Mouse (Mus musculus) lung, postnatal 0 days (tissue): ENCODE results near the gene Tnfrsf1a. TPM values are rescaled to one million over a fixed set of nuclear protein-coding genes. Genes with fewer than 3 reads are reported as not detected.

Source experiments
- ATAC-seq: fragments of 200-750 bp; cut with Nextera tagmentation; 2 replicates; pipeline ENCODE4 v1.8.0; 2017; ENCODE audit warnings: moderate library complexity
- DNase-seq: peaks from one replicate; pipeline ENCODE4 v3.0.0-alpha.2; 2016; ENCODE audit warnings: low spot score
- H3K27ac ChIP-seq: fragments of 300-500 bp; sonication (generic); 2 replicates; pipeline ENCODE4 v1.5.1; 2014; ENCODE audit warnings: antibody characterized with exemption, mild to moderate bottlenecking, low read length, mixed read lengths
- H3K27me3 ChIP-seq: fragments of 300-500 bp; sonication (generic); replicated peaks from 2 replicates; pipeline ENCODE4 v1.6.1; 2014; ENCODE audit warnings: low read length, mixed read lengths; ENCODE audit not compliant: insufficient read depth
- H3K36me3 ChIP-seq: fragments of 300-500 bp; sonication (generic); 2 replicates; pipeline ENCODE4 v1.6.1; 2014; ENCODE audit warnings: low read length, mixed read lengths; ENCODE audit not compliant: insufficient read depth
- H3K4me1 ChIP-seq: fragments of 300-500 bp; sonication (generic); 2 replicates; pipeline ENCODE4 v1.6.1; 2014; ENCODE audit warnings: antibody characterized with exemption, low read depth, low read length, mixed read lengths; ENCODE audit not compliant: insufficient read depth
- H3K4me2 ChIP-seq: fragments of 300-500 bp; sonication (generic); replicated peaks from 2 replicates; pipeline ENCODE4 v1.6.1; 2014; ENCODE audit warnings: low read depth, mild to moderate bottlenecking, low read length, moderate library complexity, mixed read lengths
- H3K4me3 ChIP-seq: fragments of 300-500 bp; sonication (generic); 2 replicates; pipeline ENCODE4 v1.5.1; 2014; ENCODE audit warnings: low read depth, low read length
- H3K9ac ChIP-seq: fragments of 300-500 bp; sonication (generic); replicated peaks from 2 replicates; pipeline ENCODE4 v1.6.1; 2014; ENCODE audit warnings: low read depth, mild to moderate bottlenecking
- H3K9me3 ChIP-seq: fragments of 300-500 bp; sonication (generic); 2 replicates; pipeline ENCODE4 v1.6.1; 2016; ENCODE audit warnings: low read length, mixed read lengths
- CTCF ChIP-seq: IDR thresholded peaks from 2 replicates; pipeline ENCODE4 v1.5.1; 2016; ENCODE audit warnings: antibody characterized with exemption, mild to moderate bottlenecking
- EP300 ChIP-seq: IDR thresholded peaks from 2 replicates; pipeline ENCODE4 v1.6.1; 2016; ENCODE audit warnings: antibody characterized with exemption, mild to moderate bottlenecking, control low read depth
- WGBS: fragments of 180-500 bp; shearing (Covaris S2); extraction: QIAGEN DNeasy Blood & Tissue Kit; methylation state at CpG from one replicate; pipeline ENCODE4 v1.1.7; 2014; 5-methylcytosine and 5-hydroxymethylcytosine counted together
- polyA plus RNA-seq: library from polyadenylated mRNA; unstranded; fragments of >200 nt; fragmentation: Nextera tagmentation; extraction: Ambion mirVana; gene quantifications from 2 replicates; pipeline ENCODE4 v1.2.1, GENCODE M21; 2015

The Tnfrsf1a gene
- polyA plus RNA-seq, 1 experiment from 2014 or later, result 108 TPM

DNA sequence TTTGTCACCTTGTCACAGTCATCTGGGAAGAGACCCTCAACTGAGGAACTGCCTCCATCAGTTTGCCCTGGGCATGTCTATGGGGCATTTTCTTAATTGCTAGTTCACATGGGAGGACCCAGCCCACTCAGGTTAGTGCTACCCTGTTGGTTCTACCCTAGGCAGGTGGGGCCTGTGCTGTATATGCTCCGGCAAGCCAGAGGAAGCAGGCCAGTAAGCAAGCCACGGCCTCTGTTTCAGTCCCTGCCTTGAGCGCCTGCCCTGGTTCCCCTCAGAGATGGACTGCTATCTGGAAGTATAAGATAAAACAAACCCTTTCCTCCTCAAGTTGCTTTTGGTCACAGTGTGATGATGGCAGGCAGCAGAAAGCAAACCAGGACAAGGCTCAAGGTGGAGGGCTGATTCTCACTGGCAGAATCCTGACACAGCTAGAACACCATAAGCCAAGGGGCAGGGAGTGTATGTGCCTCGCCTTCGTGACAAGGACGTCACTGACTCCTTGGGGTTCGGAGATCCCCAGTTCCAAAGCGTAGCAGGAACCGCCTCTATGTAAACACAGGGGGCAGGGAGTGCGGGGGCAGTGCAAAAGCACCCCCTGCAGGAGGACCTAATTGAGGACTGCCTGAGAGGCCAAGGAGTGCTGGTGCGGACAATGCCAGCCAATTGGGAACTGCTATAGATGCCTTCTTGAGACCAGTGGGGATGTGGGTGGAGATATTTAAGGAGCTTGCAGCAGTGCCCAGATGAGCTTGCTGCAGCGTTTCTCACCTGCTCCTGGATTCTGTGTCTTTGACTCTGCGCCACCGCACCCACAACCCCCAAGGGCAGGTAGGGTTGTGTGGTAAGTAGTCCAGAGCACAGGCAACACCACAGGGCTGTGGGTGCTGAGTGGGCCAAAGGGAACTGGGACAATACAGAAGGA lies 56.6 kb downstream of the Tnfrsf1a start:
- Histone ChIP-seq H3K36me3 (no peaks in the 10 kb centered on the region), H3K4me2 (no peak overlapping the region), H3K9ac (no peak overlapping the region), H3K4me3 (no peak overlapping the region), H3K27me3 (no peaks in the 10 kb centered on the region), H3K4me1 (no peaks in the 10 kb centered on the region), H3K9me3 (no peaks in the 10 kb centered on the region), H3K27ac (no peak overlapping the region)
- TF ChIP-seq EP300 (no peak), CTCF (peak; percentile 21; the same call in 1 of the 2 replicates)
- DNase-seq (no peak), ATAC-seq (no peak)
- 50% methylated on average over 14 of the region's 14 CpGs for WGBS

DNA sequence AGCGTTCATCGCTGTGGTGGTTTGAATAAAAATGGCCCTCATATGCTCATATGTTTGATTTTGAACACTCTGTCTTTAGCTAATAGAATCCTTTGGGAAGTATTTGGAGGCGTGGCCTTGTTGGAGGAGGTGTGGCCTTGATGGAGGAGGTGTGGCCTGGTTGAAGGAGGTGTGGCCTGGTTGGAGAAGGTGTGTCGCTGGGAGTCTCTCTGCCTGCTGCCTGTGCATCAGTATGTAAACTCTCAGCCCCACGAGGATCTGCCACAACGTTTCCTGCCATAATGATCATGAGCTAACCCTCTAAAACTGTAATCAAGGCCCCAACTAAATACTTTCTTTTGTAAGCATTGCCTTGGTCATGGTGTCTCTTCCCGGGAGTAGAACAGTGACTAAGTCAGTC lies 58.1 kb downstream of the Tnfrsf1a start:
- DNase-seq (no peak), ATAC-seq (no peak)
- no peaks in the 10 kb centered on the region for H3K9me3 ChIP-seq
- no peak overlapping the region for H3K27ac ChIP-seq
- H3K36me3 ChIP-seq, result no peaks in the 10 kb centered on the region
- no peak for TF ChIP-seq EP300
- no peak for TF ChIP-seq CTCF
- no peaks in the 10 kb centered on the region for H3K27me3 ChIP-seq
- H3K9ac ChIP-seq, result no peak overlapping the region
- no peak overlapping the region for H3K4me3 ChIP-seq
- no peak overlapping the region for H3K4me2 ChIP-seq
- WGBS, result 68% methylated on average over 7 of the region's 7 CpGs
- no peaks in the 10 kb centered on the region for H3K4me1 ChIP-seq

DNA sequence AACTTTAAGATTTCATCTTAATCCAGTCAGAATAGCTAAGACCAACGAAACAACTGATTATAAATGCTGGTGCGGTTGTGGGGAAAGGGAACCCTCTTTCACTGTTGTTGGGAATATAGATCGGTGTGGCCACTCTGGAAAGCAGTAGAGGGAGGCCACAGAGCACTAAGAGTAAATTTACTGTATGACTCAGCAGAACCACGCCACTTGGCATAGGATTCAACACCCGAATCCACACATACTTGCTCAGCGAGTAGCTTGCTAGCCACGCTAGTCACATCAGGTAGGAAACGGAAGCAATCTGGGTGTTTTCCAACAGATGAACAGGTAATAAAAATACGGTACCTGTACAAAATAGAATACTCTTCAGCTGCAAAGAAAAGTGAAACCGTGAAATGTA lies 58.5 kb downstream of the Tnfrsf1a start:
- H3K4me2 ChIP-seq, result no peak overlapping the region

DNA sequence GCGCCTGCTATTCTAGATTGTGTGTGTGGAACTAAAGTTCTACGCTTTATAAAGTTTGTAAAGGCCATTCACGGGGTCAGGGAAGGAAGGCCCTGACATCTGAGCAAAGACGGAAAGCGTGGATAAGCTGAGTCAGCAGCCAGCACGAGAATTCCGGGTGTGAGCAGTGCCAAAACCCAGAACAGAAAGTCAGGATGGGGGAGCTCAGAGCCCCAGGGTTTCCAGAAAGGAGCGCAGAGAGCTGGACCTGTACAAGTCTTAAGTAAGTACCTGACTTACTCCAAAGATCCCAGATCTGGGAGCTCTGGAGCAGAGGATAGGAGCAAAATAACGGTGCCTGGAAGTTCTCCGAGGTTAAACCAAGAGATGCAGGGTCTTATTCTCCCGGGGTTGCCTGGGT lies 61.4 kb downstream of the Tnfrsf1a start:
- 64% methylated on average over 11 of the region's 11 CpGs for WGBS
- Histone ChIP-seq H3K27ac (no peak overlapping the region), H3K9me3 (no peaks in the 10 kb centered on the region), H3K9ac (no peak overlapping the region), H3K27me3 (no peaks in the 10 kb centered on the region), H3K4me1 (no peaks in the 10 kb centered on the region), H3K4me3 (no peak overlapping the region), H3K4me2 (no peak overlapping the region), H3K36me3 (no peaks in the 10 kb centered on the region)
- DNase-seq, result no peak
- no peak for ATAC-seq
- TF ChIP-seq CTCF (no peak), EP300 (no peak)

More for the DNA sequence above, 58.5 kb downstream of the Tnfrsf1a start:
- H3K4me3 ChIP-seq, result no peak overlapping the region
- no peaks in the 10 kb centered on the region for H3K36me3 ChIP-seq
- DNase-seq, result no peak
- WGBS, result 80% methylated on average over 10 of the region's 10 CpGs
- H3K27me3 ChIP-seq, result no peaks in the 10 kb centered on the region
- no peak overlapping the region for H3K27ac ChIP-seq
- TF ChIP-seq EP300 (no peak), CTCF (no peak)
- no peaks in the 10 kb centered on the region for H3K4me1 ChIP-seq
- no peak overlapping the region for H3K9ac ChIP-seq
- no peak for ATAC-seq
- H3K9me3 ChIP-seq, result no peaks in the 10 kb centered on the region

DNA sequence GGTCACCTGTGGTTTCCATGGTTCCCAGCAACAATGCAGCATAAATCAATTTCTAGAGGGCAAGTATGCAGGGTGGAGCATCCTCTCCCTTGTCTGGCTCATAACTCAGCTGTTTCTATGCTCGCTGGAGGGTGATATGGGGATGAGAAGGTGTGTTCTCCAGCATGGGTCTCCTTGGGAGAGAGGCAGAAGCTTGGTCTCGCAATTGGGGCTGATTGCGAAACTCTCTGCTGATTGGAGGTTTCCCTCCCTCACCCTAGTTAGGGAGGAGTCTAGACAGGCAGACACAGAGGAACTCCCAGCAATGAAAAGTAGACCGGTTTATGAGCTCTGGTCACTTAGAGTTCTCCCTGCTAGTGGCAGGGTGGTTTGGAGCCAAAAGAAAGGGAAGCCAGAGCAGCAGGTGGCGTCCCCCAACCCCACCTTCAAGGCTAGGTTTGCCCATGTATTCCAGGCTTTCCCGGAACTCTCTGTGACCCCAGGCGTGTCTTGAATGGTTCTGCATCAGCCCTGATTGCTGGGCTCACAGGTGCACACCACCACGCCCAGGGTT lies 61.9 kb downstream of the Tnfrsf1a start:
- H3K4me2 ChIP-seq, result no peak overlapping the region
- H3K36me3 ChIP-seq, result no peaks in the 10 kb centered on the region
- peak; percentile 67 for ATAC-seq
- TF ChIP-seq CTCF, result no peak
- TF ChIP-seq EP300, result no peak
- 49% methylated on average over 8 of the region's 8 CpGs for WGBS
- DNase-seq, result peak; percentile 81
- no peak overlapping the region for H3K4me3 ChIP-seq
- no peaks in the 10 kb centered on the region for H3K27me3 ChIP-seq
- no peak overlapping the region for H3K9ac ChIP-seq
- H3K4me1 ChIP-seq, result no peaks in the 10 kb centered on the region
- H3K9me3 ChIP-seq, result no peaks in the 10 kb centered on the region
- H3K27ac ChIP-seq, result no peak overlapping the region

DNA sequence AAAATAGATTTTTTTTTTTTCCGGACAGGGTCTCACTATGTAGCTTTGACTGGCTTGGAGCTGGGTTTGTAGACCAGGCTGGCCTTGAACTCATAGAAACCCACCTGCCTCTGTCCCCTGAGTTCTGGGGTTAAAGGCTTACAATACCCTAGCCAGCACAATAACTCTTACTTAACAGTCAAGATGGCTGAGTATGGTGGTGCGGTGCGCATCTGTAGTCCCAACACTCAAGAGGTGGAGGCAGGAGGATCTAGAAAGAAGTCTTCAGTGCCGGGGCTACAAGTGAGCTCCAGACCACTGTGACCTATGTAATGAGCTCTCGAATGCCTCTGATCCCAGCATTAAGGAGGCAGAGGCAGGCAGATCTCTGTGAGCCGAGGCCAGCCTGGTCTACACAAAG lies 62.5 kb downstream of the Tnfrsf1a start:
- Histone ChIP-seq H3K36me3 (no peaks in the 10 kb centered on the region), H3K9me3 (no peaks in the 10 kb centered on the region), H3K27ac (no peak overlapping the region), H3K4me3 (no peak overlapping the region), H3K4me2 (no peak overlapping the region), H3K9ac (no peak overlapping the region), H3K27me3 (no peaks in the 10 kb centered on the region), H3K4me1 (no peaks in the 10 kb centered on the region)
- ATAC-seq (no peak), DNase-seq (no peak)
- WGBS, result 94% methylated on average over 6 of the region's 6 CpGs
- TF ChIP-seq CTCF (no peak), EP300 (no peak)

Other genes starting within 250 kb of the Tnfrsf1a start
- gene Nop2, start 217.5 kb upstream of the Tnfrsf1a start, polyA plus RNA-seq, result 16.9 and 17.7 TPM in 2 replicates
- 7.1 and 8.3 TPM in 2 replicates for gene Iffo1, start 204.1 kb upstream of the Tnfrsf1a start, polyA plus RNA-seq
- gene Gapdh, start 182.9 kb upstream of the Tnfrsf1a start, polyA plus RNA-seq, result 381 and 429 TPM in 2 replicates
- 5.9 and 7.9 TPM in 2 replicates for gene Ncapd2, start 157.7 kb upstream of the Tnfrsf1a start, polyA plus RNA-seq
- gene Mrpl51, start 157.6 kb upstream of the Tnfrsf1a start, polyA plus RNA-seq, result 151 and 154 TPM in 2 replicates
- 3.0 and 3.5 TPM in 2 replicates for gene Vamp1, start 133.8 kb upstream of the Tnfrsf1a start, polyA plus RNA-seq
- gene Tapbpl, start 117.5 kb upstream of the Tnfrsf1a start, polyA plus RNA-seq, result 14.2 and 16.9 TPM in 2 replicates
- 2.4 and 3.0 TPM in 2 replicates for gene Cd27, start 112.4 kb upstream of the Tnfrsf1a start, polyA plus RNA-seq
- not detected in 2 replicates for gene Tuba3a, start 63.3 kb upstream of the Tnfrsf1a start, polyA plus RNA-seq
- 96.7 and 100 TPM in 2 replicates for gene Ltbr, start 35.5 kb upstream of the Tnfrsf1a start, polyA plus RNA-seq
- 106 and 123 TPM in 2 replicates for gene Scnn1a, start 28.7 kb upstream of the Tnfrsf1a start, polyA plus RNA-seq
- 0.50 and 0.82 TPM in 2 replicates for gene Plekhg6, start 31.4 kb downstream of the Tnfrsf1a start, polyA plus RNA-seq
- 962 and 974 TPM in 2 replicates for gene Cd9, start 145.4 kb downstream of the Tnfrsf1a start, polyA plus RNA-seq
- gene Vwf, start 197.4 kb downstream of the Tnfrsf1a start, polyA plus RNA-seq, result 42.4 and 55.6 TPM in 2 replicates